Mouse (Mus musculus): ENCODE results near the gene Dgkh.
A peak's percentile ranks its signal among the peaks of the same experiment; 100 is the strongest.

Gene Dgkh

DNA sequence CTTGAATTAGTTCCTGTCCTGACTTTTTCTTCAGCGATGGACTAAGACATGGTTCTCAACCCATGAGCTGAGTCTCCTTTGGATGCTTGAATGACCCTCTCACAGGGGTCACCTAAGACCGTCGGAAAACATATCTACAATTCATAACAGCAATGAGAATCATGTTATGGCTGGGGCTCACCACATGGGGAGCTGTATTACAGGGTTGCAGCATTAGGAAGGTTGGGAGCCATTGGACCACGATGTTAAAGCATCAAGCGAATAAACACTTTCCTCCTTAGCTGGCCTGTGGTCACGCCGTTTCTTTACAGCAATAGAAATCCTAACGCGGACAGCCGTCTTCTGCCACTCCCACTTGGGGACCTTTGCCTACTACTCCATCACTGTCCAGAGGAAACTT, 62.6 kb downstream of the Dgkh start:
- no peak for DNase-seq

DNA sequence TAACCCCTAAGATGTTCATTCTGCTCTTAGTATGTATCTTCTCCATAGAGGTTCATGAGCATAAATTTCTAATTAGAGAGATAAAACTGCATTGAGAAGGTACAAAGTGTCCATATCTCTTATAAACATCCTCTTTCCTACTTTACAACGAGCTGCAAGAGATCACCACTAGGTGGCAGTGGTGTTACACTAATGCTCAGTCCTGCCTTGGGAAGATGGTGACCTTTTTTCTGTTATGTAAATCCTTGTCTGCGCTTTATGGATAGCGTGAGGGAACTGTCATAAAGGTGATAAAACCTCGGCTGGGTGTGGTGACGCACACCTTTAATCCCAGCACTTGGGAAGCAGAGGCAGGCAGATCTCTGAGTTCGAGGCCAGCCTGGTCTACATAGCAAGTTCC, 64.3 kb downstream of the Dgkh start:
- DNase-seq, result peak; percentile 87

DNA sequence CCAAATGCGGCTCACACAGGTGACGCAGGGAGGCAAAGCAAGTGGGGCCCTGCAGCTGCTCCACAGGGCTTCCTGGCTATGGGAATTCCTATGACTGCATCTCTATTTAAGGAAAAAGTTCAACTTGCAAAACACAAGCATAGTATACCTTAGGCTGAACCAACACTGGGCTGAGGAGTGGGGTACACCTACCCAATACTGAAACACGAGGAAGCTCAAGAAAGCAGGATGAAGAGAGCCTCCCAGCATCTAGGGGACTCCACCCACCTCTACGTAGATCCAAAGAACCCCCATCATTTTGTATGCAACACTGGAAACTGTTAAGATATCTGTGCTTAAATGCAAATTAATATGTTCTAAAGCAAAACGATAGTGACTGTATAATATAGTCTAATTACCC, 64.8 kb downstream of the Dgkh start:
- no peak for DNase-seq

DNA sequence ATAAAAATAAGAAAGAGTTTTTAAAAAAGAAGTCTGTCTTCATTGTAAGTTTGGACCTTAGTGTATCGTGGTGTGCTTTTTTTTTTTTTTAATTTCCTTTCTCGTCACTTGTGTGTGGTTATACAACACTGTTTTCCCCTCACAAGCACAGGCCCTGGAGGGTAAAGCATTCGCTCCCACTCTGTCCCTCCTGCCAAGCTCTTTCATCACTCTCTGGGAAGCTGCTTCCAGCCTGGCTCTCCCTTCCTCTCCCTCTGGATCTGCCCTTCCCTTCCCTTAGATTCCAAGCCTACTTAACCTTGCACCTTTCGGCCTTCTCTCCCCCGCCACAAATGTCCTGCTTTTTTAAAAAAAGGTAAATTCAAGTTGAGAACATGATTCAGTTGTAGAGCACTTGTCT, 69.9 kb downstream of the Dgkh start:
- DNase-seq, result no peak

DNA sequence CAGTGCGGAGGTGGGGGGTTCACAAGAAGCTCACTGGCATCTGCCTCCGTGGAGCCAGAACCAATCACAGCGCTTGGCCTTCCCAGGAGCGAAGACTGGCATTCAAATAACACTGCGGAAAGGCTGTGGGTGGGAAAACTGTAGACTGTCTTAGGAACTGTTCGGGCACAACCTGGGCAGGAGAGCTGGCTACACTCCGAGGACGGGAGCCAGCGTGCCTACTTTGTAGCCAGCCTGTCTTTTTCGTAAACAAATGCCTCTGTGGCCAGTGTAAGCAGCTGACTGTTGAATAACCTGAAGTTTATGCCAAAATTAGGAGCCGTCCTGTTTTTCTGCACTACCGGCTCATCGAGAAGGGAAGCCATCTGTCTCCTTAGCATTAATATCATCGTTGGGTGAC, 71.1 kb downstream of the Dgkh start:
- DNase-seq, result no peak

DNA sequence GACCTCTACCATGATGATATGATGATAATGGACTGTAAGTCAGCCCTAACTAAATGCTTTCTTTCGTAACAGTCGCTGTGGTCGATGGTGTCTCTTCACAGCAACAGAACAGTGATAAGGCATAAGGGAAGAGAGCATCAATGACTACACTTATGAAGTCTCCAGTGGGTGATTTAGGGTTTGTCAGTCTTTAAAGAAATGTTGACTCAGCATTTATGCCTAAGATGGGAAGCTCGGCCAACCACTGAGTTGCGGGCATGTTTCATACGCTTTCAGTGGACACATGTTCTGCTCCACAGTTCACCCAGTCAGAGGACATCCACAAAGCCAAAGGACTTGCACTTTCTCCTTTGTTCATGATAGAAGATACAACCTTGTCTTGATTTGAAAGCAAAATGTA, 73.9 kb downstream of the Dgkh start:
- DNase-seq, result no peak

DNA sequence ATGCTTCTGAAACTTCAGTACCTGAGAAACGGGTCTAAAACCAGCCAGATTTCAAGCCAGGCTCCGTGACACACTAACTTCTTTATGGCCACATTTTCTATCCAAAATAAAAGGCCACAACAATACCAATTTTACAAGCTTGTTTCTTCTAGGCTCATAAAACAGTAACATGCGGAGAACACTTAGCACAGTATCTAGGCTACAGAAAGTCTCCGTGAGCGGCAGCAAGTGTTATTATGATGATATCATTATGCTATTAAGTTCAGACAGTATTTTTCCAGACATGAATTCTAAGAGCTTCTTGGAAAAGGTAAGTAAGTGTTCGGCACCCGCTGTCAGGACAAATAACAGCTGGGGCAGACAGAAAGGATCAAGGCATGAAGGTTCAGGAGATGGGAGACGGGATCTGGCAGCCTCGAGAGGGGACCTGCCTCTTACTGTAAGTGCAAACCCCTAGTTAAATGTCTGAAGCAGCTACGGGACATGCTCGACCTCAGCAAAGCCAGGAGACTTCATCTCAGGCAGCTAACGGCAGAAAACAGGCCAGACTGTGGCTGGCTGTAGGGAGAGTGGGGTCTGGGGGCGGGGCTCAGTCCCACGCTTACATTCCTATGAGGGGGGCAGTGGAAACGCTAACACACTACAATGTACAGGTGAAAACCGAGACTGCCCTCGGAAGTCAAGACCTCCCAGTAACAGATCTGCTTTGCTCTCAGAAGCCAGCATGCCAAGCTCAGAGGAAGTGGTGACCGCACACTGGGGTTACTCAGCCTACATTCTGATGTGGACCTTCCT, 75.5 kb downstream of the Dgkh start:
- DNase-seq, result no peak

DNA sequence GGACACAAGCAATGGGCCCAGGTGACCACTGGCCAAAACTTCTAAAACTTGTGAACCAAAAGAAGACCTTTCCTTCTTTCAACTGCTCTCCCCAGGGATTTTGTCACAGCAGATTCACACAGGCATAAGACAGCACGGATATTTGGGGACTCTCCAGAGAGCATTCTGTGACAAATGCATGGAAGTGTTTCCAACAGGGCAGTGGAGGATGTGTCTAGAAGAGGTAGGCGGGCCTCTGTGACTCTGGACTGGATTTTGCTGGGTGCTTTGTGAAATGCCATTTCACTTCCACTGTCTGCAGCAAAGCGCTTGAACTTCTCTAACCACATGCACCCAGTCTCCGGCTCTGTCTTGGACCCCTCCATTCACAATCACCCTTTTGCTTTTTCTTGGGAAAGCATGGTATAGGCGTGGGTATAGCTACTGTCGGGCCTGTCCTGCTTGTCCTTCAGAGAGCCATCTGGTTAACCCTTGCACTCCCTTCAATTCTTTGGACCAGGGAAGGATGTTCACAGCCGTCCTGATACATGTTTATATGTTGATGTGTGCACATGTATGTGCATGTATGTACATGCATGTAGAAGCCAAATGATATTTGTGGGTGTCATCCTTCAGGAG, 77.5 kb downstream of the Dgkh start:
- no peak for DNase-seq

DNA sequence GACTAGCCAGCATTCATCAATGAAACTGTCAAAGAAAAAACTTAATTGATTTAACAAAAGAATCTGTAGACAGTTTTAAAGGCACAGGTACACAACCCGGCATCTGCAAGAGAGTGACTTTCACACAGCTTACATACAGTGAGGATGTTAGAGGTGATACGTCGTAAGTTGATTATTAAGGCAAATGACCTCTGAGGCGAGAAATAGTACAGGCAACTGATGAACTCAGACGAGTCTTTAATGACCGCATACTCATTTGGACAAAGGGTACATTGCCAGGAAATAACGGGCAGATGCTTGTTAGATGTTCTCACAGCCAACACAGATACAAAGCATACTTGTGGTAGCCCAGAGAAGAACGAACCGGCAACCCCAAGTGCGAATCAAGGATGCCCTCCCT, 78.4 kb downstream of the Dgkh start:
- DNase-seq, result no peak

DNA sequence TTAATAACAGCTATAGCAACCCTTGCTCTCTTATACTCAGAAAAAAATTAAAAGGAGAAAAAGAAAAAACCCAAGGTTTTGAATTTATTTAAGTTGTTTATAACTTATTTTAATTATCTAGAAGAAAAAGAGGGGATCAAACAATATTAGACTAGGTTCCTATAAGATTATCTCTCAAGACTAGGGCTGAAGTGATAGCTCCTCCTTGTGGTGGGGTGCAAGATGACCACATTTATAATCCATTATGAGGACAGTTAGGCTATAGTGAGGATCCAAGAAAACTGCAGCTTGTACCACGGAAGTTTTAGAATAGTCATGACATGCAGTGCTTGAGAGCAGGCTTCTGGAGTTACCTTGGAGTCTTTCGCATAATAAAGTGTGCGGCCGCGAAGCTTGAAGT, 79.2 kb downstream of the Dgkh start:
- no peak for DNase-seq

DNA sequence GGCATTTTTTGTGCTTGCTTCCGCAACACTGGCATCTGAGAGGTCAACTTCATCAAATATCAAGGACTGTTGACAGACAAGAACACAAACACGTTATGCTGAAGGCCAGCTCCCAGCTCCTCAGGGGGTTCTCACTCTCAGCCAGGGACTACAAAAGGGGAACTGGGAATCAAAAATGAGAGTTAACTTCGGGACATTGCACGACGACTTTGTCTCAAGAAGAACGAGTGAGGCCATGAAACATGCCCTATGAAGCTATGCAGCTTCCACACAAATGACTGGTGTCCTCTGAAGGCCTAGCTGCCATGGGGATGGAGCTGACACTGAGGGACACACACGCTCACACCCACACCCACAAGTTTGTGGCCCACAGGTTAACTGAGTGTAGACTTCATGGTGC, 80.9 kb downstream of the Dgkh start:
- no peak for DNase-seq

DNA sequence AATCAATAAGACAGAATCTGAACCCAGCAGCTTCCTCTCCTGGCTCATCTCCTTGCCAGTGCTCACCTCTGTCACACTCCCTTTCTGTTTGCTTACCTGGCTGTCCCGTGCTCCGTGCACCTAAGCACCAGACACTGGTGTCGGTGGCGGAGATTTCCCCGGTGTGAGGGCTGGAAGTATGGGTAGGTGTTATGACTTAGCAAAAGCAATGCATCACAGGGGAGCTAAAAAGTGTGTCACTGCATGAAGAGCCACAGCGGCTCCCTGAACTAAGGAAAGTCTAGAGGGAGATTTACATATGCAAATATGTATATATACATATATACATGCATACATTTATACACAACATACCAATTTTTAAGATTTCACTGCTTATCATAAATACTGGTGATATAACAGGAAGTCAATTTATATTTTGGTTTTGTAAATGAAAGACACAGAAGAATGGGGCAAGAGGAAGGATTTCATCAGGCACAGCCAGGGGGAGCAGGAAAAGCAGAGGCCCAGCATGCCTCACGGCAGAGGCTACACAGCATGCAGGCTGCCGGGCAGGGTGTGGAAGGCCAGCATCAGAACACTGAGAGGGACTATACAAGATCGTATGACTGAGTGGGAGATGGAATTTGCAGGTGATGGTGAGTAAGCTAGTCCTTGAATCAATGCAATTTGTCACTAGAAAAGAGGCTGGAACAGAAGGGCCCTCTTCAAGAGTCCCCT, 82.0 kb downstream of the Dgkh start:
- no peak for DNase-seq

DNA sequence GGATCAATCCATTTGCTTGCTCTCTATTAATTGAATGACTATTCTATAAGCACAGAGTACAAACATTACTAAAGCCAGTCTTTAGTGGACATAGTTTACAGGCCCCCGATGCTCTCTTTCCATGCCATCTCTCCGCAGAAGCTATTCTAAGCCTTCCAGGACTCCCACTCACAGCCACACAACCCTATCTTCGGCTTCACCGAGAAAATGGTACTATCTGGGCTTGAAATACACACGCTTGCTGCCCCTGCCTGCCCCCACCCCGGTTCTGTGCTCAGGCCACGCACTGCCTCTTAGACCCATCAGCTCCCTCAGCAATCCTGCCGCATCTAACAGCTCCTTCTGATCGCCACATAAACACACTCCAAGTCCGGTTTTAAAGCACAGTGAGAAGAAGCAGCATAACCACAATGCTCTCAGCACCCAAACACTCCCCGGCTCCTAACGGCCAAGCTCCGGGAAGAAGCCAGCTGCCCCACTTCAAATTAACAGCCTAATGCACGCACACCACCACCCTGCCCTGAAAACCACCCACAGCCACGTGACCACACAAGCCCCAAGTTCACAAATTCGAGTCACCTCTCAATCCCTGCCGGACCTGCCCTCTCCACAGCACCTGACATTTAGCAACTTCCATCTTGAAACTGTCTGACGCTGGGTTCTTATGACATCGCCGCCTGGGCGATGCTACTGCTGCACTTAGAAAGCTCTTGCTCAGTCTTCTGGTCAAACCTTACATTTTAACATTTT, 82.9 kb downstream of the Dgkh start:
- DNase-seq, result no peak

DNA sequence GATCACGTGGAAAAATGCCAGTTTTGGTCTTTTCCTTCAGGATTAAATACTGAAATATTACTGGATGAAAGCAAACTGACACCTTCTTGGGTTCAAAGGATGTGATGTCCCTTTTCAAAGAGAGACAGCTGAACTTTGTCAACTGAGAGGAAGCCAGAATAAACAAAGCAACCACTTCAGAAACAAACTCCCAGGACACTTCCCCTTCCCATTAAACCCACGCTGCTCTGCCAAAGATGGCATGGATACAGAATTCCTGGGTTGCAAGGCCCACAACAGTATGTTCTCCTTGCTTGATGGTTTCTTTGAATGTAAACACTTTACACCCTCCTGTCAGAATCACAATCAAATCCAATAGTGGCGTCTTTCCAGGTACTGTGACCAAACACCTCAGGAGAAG, 87.0 kb downstream of the Dgkh start:
- no peak for DNase-seq

DNA sequence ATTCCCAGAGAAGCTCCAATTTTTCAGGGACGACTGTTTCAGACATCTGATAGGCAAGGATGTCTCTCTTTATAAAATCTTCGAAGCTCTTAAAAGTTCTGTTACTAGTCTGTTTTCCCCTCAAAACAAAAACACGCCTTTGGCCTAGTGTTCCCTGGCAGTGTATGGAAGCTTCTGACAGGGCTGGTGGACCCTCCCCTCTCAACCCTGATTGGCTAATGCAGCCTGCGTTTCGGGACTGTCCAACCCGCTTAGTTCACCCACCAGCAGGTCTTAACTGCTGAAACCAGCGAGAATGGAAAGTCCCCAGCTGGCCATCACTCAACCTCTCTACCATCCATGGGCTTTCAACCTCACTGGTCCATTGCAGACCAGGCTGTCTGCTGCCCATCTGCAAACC, 91.3 kb downstream of the Dgkh start:
- no peak for DNase-seq

DNA sequence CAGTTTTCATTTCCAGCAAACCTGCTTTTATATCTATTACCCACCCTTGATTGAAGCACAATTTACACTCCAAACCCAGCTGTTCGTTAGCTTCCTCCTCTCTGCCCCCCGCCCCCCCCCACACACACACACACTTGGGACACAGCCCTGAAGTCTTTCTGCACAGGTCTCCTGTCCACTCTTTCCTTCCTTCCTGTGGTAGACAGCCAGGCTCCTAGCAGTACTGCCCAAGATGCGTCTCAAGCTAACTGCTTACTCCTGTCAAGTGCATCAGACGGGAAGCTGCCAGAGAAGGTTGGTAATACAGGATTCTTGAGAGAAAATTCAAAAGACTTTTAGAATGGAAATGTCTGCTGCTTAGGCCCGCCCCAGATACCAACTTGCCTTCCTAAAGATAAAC, 92.9 kb downstream of the Dgkh start:
- DNase-seq, result no peak

DNA sequence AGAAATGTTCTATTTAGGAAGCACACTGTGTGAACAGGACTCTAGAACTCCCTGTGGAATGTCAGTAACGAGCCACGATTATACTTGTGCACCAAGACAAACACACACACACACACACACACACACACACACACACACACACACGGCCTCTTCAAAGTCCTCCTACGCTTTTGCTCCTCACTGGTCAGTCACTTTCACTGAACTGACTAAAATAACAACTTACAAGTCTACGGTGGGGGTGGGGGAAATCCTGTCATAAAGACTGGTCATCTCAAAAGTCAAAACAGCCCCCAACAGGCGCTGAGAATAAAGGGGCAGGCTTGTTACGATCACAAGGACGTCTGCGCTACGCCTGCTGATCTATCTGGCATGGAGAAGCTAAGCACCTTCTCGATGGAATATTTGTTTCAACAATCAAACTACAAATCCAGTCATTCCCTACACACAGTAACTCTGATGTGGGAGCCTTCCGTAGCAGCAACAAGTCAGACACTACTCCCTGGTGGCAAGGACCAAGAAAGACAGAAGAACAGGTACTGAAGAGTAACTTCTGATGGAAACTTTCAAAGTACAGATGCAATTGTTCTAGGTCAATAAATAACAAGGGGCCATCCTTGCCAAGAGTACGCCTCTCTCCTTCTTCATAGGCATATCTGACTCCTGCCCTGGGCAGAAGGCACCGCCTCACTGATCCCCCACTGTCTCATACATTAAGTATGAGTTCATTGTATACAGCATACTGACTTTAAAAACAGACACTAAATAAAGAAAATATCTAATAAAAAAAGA, 96.8 kb downstream of the Dgkh start:
- DNase-seq, result peak; percentile 81

DNA sequence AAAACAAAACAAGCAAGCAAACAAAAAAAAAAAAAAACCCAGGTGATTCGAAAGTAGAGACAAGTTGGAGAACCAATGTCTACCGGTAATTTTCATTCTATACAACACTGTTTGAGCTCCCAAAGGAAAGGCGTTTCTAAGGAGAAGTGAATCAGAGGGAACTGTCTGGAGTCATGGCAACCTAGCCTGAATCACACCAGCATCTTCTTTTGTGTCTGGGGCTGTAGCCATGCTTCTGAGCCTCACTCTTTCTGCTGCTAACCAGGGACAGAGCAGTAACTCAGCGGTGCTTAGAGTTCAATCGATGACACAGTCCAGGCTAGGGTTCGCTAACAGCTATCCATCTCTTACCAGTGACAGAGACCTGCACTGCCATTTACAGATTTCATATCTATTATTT, 99.8 kb downstream of the Dgkh start:
- no peak for DNase-seq

DNA sequence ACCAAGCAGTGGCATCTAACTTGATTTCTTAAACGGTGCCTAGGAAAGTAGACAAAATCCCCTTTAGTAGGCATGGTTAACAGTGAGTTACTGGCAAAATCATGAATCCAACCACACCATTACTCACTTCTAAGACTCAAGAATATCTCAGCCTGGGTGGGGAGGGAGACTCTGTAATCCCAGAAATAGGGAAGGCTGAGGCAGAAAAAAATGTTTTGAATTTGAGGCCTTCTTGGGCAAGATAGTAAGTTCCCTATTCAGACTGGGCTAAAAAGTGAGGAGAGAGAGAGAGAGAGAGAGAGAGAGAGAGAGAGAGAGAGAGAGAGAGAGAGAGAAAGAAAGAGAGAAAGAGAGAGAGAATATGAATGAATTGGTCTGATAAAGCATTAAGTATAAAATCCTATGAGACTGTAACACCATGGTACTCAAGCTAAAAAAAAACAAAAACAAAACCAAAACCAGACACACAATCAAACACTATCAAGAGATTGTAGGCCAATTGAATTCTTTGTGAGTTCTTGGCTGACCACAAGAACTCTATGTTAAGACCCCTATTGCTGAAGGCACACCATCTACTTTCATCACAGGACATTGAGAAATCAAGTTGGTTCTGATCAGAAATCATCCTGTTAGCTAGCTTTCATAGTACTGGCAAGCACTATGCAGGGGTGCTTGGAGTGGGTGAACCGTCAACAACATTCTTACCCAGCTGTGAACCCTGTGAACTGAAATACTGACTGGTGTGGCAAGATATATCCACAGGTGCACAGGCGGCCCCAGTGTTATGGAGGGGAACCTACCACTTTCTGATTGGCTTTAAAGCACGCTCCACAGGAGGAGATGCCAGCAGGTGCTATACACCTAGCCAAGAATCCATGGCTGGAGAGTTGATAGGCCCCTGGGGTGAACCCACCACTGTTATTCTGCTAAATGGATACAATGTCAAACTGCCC, 101.4 kb downstream of the Dgkh start:
- DNase-seq, result no peak

DNA sequence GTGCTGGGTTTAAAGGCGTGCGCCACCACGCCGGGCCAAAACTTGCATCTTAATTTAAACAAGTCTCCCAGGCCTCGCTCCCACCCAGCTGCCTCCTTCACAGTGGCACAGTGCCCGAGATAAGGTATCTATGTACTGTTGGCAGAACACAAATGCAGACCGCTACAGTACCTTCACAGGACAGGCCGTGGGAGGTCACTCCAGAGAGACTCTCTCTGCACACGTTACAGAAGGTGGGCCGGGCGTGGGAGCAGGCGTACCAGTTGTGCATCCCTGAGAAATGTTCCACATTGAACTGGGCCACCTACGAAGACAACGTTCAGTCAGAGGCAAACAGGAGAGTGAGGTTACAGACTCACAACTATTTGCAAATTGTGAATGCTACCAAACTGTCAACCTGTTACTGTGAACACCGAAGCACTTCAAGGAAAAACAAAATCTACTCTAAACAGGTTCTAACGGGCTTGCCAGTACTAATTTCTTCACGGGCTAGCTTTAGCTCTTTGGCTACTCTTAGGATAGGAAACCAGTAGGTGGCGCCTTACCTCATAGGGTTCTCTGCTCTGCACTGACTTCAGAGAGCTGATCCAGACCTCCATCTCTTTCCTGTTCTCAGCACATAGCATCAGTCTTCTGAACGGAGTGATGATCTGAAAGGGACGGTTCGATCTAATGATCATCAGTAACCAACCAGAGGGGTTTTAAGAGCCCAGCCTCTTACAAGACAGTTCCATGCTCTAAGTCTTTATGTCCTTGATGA, 104.9 kb downstream of the Dgkh start:
- peak; percentile 53 for DNase-seq

DNA sequence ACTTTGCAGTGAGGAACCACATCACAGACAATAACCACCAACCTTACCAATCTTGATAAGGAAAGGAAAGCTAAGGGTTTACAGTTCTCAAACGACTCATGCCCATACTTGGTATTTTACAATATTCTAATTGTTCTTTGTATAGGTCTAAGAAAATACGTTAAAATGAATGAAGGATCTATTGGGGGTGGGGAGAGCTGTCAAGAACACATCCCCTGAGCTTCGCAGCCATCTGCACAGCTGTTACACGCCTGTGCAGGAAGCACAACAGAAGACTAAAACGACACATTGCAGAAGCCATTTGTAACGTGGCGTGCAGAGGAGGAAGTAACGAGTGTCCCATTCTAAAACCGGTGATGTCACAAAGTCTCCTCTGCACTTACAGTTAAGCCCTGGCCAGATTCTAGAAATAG, 113.7 kb downstream of the Dgkh start:
- DNase-seq, result no peak

Data from kidney, adult 9 months (tissue).